Mouse (Mus musculus): ENCODE results near the gene Olfr329-ps.

- TF ChIP-seq CTCF (IDR thresholded peaks at IDR 0.05; ENCODE audit: borderline replicate concordance, insufficient read depth, low read length) (no peak), POLR2A (IDR thresholded peaks at IDR 0.05; ENCODE audit: low read depth, low read length) (no peak)
Measured at GRCm38 (mm10) chr11:58498761-58499160, 47.5 kb downstream of the Olfr329-ps start.

Measured in embryonic fibroblast, embryonic 13.5 days (primary cell).